Mouse (Mus musculus) embryonic fibroblast, embryonic 13.5 days (primary cell): ENCODE measurements around the gene Ttc16.

Experiments used
- CTCF ChIP-seq: IDR thresholded peaks from 2 replicates; pipeline ENCODE4 v1.5.1; 2011; ENCODE audit warnings: mild to moderate bottlenecking, control low read depth, low read length, moderate library complexity, borderline replicate concordance; ENCODE audit not compliant: insufficient read depth
- POLR2A ChIP-seq: IDR thresholded peaks from 2 replicates; pipeline ENCODE4 v1.6.1; 2011; ENCODE audit warnings: low read depth, mild to moderate bottlenecking, control low read depth, low read length, moderate library complexity

DNA sequence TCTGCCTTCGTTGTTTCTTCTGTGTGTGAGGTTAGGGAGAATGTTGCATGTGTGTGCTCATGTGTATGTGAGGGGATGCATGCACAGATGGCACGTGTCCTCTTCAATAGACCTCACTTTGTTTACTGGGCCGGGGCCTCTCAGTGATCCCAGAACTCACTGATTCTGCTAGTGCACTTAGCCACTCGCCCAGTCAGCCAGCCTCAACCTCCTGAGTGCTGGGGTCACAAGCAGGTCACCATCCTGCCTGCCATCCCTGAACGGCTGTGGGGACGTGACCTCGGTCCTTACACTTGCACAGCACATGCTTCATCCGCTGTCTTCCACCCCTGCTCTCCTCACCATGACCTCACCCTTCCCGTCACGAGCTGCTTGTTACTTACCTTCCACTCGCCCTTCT is 47.7 kb upstream of the Ttc16 start:
- TF ChIP-seq CTCF, result no peak
- TF ChIP-seq POLR2A, result no peak
